Mouse (Mus musculus) neural tube, embryonic 10.5 days (tissue): ENCODE results near the gene Dmrtc1b.
"Not testable (repeated sequence)": the region's sequence is repeated elsewhere in the genome, so short reads cannot be mapped to it uniquely, and the experiment has no call there.

ENCODE experiments used
- DNase-seq: peaks from one replicate; pipeline ENCODE4 v3.0.0-alpha.2; 2017; ENCODE audit warnings: low spot score; ENCODE audit errors: extremely low spot score

Gene Dmrtc1b

DNA sequence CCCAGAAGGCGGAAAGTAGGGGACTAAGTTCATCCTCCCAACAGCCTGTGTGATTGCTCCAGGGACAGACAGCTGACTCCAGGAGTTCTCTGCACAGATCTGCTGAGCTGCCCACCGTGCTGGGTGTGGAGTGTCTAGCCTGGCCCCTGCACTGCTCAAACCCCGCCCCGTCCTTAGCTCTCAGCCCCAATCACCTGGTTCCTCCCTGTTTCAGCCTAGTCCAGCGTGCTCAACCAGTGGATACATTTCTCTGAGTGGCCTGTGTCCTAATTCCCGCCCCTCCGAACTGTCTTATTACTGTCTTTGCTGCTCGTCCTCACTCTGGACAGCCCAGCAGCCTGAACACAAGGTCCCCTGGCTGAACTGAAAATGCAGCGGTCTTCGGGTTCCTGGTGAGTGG is at the start of gene Dmrtc1b, which contains the start of gene Gm9112:
Gene Dmrtc1b (plus strand): TSS at position 331 of the 400 bp plus-strand sequence.
Gene Gm9112 (minus strand): TSS at position 101 of the 400 bp plus-strand sequence.
- not testable (repeated sequence) for DNase-seq

DNA sequence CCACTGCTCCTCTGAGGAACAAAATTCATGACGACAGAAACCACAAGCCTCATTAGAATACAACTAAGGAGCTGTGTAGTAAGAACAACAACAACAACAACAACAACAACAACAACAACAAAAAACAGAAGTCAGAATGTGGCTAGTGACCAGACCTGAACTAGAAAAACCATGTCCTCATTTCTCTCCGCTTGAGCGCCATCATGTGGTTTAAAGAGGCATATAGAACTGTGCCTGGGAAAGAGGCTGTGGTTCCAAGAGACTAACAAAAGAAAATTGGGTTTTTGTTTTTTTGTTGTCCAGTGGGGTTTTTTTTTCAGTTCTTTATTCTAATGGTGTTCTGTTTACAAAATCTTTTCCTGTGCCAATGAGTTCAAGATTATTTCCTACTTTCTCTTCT is 47.0 kb upstream of the Dmrtc1b start:
- no peak for DNase-seq

DNA sequence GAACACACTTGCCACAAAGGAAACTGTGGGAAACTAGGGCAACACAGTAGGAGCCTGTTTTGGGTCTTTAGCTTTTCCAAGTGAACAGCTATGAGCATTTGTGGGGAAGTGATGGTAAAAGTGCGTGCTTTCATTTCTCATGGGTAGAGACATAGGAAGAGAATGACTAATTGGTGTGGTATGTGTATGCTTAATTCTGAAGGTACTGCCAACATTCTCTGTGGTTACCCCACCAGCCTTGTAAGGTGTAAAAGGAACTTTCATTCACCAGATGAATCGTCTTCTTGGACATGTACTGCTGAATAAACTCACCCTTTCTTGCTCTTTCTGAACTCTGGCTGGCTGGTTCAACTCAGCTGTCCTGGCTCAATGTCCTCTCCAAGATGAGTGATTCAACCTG is 41.0 kb upstream of the Dmrtc1b start:
- no peak for DNase-seq

DNA sequence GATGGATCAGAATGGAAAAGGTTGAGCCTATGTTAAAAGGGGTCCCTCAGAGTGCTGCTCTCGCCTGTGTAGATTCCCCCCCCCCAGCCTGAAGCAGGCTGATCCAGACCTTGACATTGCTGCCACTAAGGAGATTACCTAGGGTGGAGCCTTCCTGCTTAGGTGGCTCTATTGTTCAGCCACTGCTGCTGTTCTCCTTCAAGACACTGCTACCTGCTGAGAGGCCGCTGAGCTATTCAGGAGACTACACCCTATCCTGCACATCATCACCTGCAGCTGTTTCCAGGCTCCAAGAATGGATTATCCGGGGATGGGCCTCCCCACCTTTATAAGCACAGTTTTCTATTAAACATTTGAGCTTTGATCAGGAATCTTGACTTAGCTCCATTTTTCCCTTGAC is 23.0 kb upstream of the Dmrtc1b start:
- not testable (repeated sequence) for DNase-seq

DNA sequence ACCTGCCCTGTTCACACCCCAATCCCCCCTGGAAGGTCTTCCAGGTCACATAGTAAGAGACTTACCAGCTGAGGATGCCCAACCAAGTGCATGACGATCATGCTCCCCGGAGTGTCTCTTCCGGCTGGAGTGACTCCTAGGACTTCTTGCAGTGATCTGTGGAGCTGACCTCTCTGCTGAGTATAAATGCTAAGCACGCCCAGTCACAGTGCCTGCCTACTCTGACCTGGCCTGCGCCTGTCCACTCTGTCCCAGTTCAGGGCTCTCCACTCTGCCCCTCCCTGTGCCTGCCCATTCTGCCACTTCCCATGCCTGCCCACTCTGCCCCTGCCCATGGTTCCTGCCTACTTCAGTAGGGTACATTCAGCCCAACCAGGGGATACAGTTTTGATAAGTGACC is 20.8 kb upstream of the Dmrtc1b start, which contains the start of gene Gm3880:
Gene Gm3880 (minus strand): TSS at position 101 of the 400 bp plus-strand sequence.
- not testable (repeated sequence) for DNase-seq

DNA sequence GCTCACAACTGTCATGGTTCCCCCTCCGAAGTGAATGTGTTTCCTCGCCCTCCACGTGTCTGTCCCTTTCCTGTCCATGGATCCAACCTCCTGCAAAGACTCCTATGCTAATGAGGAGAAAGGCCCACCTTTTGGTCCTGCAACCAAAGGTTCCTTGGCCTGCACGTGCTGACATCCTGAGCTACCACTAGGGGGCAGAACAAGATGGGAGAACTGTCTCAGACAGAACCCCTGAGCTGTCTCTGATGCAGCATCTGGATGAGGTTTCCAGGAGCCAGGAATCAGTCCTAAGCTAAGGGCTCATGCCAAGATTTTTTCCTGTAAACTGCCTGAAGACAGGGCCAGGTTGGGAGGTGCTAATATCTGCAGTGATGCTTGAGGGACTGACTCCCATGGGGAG is 18.4 kb upstream of the Dmrtc1b start:
- DNase-seq, result peak; percentile 14

DNA sequence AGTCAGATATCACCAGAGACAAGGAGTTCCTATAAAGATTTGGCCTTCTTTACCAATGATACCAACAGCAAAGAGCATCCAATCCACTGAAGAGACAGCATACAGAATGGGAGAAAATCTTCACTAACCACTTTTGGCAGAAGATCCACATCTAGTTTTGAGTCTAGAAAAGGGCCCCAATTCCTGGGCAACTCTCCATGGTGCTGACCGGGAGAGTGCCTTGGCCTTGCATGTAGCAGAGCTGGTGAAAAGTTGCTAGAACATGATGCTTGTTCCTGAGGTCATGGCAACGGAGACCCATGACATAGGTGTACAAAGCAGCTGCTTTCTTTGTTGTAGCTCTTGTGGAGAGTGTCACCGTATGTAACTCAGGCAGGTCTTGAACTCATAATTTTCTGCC is 7.0 kb upstream of the Dmrtc1b start:
- peak; percentile 13 for DNase-seq

DNA sequence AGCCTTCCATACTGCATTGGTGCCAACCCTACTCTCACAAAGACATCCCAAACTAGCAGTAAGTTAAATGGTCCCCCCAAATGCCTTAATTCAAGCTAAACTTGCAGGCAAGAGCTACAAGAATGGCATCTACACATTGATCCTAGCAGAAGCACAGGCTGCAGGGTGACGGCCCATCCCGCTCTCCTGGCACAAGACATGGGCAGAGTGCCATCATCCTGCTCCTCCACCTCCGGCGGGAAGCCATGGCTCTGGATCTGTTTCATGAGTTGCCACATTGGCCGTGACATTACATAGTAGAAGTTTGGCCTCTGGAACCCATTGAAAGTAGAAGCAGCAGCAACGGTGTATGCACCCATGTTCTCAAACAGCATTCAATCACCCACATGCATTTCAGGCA is 16.6 kb downstream of the Dmrtc1b start:
- not testable (repeated sequence) for DNase-seq
